In genomic region chr7:55986526-55987214, GRCm38 (mm10) we compare ENCODE assay signal across 8 mouse cellular contexts. TPM values are rescaled to one million over a fixed set of nuclear protein-coding genes. Genes with fewer than 3 reads are reported as not detected.
DNase-seq lines count a peak whose midpoint lies in the region; ATAC-seq and TF ChIP-seq lines count a peak whose summit lies in the region.

No protein-coding gene starts in this region.

- WGBS in forebrain, embryonic 16.5 days = 38% methylated on average over 13 of the region's 13 CpGs
- 38% methylated on average over 13 of the region's 13 CpGs for WGBS in lung, embryonic 14.5 days
- 25% methylated on average over 13 of the region's 13 CpGs for WGBS in olfactory bulb, adult 2 months

- TF ChIP-seq CTCF in lung, embryonic 14.5 days (IDR thresholded peaks at IDR 0.05; ENCODE audit: low read depth) = peak; percentile 73
- TF ChIP-seq CTCF in olfactory bulb, adult 2 months (IDR thresholded peaks at IDR 0.05; ENCODE audit: insufficient read depth, low read depth, low read length) = peak; percentile 50

- no peaks in the 10 kb centered on the region for H3K9me3 ChIP-seq in forebrain, embryonic 16.5 days (ENCODE audit: control insufficient read depth, low read length)
- no peaks in the 10 kb centered on the region for H3K9me3 ChIP-seq in lung, embryonic 14.5 days (ENCODE audit: low read depth, low read length)

- H3K4me3 ChIP-seq in forebrain, embryonic 16.5 days (replicated peaks; ENCODE audit: low read length) = no peak overlapping the region
- H3K4me3 ChIP-seq in lung, embryonic 14.5 days (ENCODE audit: low read depth, low read length) = no peak overlapping the region
- H3K4me3 ChIP-seq in olfactory bulb, adult 2 months (ENCODE audit: insufficient read depth, low read depth, low read length) = no peak overlapping the region

- no peak for TF ChIP-seq POLR2A in olfactory bulb, adult 2 months (IDR thresholded peaks at IDR 0.05; ENCODE audit: insufficient read depth, low read depth, low read length)

- H3K36me3 ChIP-seq in forebrain, embryonic 16.5 days (ENCODE audit: control insufficient read depth, insufficient read depth) = no peaks in the 10 kb centered on the region
- H3K36me3 ChIP-seq in lung, embryonic 14.5 days (ENCODE audit: insufficient read depth) = no peaks in the 10 kb centered on the region

- peak; percentile 69 for DNase-seq in ES-CJ7 (ENCODE audit: low read depth, low spot score)
- DNase-seq in cerebellum, adult 11 months = peak; percentile 69
- DNase-seq in heart, postnatal 25 days (ENCODE audit: low spot score) = peak; percentile 24
- DNase-seq in layer of hippocampus, adult 18-20 months (ENCODE audit: low spot score in 2 of 2) = peak; percentile 60 to 92
- peak; percentile 81 for DNase-seq in lung, embryonic 14.5 days
- DNase-seq in thymus, postnatal 14 days = peak; percentile 79

- H3K4me2 ChIP-seq in forebrain, embryonic 16.5 days (ENCODE audit: low read length) = peak overlapping the region; percentile 22; the same call in 1 of the 2 replicates
- H3K4me2 ChIP-seq in lung, embryonic 14.5 days = peak overlapping the region; percentile 35; the same call in 1 of the 2 replicates

- no peak overlapping the region for H3K27ac ChIP-seq in forebrain, embryonic 16.5 days (ENCODE audit: low read length)
- H3K27ac ChIP-seq in lung, embryonic 14.5 days (ENCODE audit: low read depth) = no peak overlapping the region
- H3K27ac ChIP-seq in olfactory bulb, adult 2 months (ENCODE audit: insufficient read depth, low read depth, low read length) = no peak overlapping the region

- intact Hi-C loops in heart, postnatal 25 days (cut with DNase I) = loop anchor here (1.0 to 5.0 kb wide), 2 partner anchors 56 to 116 kb away; no protein-coding TSS in a partner anchor

- no peak overlapping the region for H3K9ac ChIP-seq in forebrain, embryonic 16.5 days (replicated peaks; ENCODE audit: low read depth, low read length)
- no peak overlapping the region for H3K9ac ChIP-seq in lung, embryonic 14.5 days

- peak; percentile 82 for ATAC-seq in forebrain, embryonic 16.5 days
- ATAC-seq in lung, embryonic 14.5 days (ENCODE audit: insufficient read depth) = peak; percentile 63

- no peaks in the 10 kb centered on the region for H3K4me1 ChIP-seq in forebrain, embryonic 16.5 days (replicated peaks; ENCODE audit: control insufficient read depth, insufficient read depth, low read length)
- H3K4me1 ChIP-seq in lung, embryonic 14.5 days (ENCODE audit: insufficient read depth) = no peaks in the 10 kb centered on the region
- H3K4me1 ChIP-seq in olfactory bulb, adult 2 months (ENCODE audit: control insufficient read depth, insufficient read depth, low read length) = no peaks in the 10 kb centered on the region

- H3K27me3 ChIP-seq in forebrain, embryonic 16.5 days (replicated peaks; ENCODE audit: control insufficient read depth, insufficient read depth, low read length) = no peaks in the 10 kb centered on the region
- no peaks in the 10 kb centered on the region for H3K27me3 ChIP-seq in lung, embryonic 14.5 days (ENCODE audit: insufficient read depth, low read length)

RNA-seq across cellular contexts. Expression of gene Nipa2, which starts 24.4 kb away (rescaled TPM):
- 33.2 and 39.3 TPM in 2 replicates for polyA plus RNA-seq in forebrain, embryonic 16.5 days (2015; fragmentation: Nextera tagmentation; extraction: Ambion mirVana)
- 10 to 100 TPM; 32.1 to 43.5 TPM for total RNA-seq in heart, postnatal 25 days (2021)
- total RNA-seq in layer of hippocampus, adult 18-20 months (2021) = 10 to 100 TPM; 41.7 to 44.4 TPM
- 55.8 and 57.8 TPM in 2 replicates for polyA plus RNA-seq in lung, embryonic 14.5 days (2014; fragmentation: Nextera tagmentation; extraction: Ambion mirVana)
- not detected in 2 replicates for polyA plus RNA-seq in olfactory bulb, adult 2 months (2012; ENCODE audit: insufficient read depth, insufficient read length, low replicate concordance, missing spikeins)

RNA-seq across cellular contexts. Expression of gene Nipa1, which starts 33.1 kb away (rescaled TPM):
- 25.0 and 25.3 TPM in 2 replicates for polyA plus RNA-seq in forebrain, embryonic 16.5 days (2015; fragmentation: Nextera tagmentation; extraction: Ambion mirVana)
- total RNA-seq in heart, postnatal 25 days (2021) = 1 to 10 TPM; 5.1 to 5.7 TPM
- 10 to 100 TPM; 57.1 to 59.4 TPM for total RNA-seq in layer of hippocampus, adult 18-20 months (2021)
- 5.1 and 6.7 TPM in 2 replicates for polyA plus RNA-seq in lung, embryonic 14.5 days (2014; fragmentation: Nextera tagmentation; extraction: Ambion mirVana)
- 95.7 TPM in 1 of 2 replicates, not detected in the other for polyA plus RNA-seq in olfactory bulb, adult 2 months (2012; ENCODE audit: insufficient read depth, insufficient read length, low replicate concordance, missing spikeins)

Comparison
In these comparisons a context has a peak if more than half of its experiments do, and no peak if none do; other contexts are left out.
1. DNase-seq: peak in every context shown above with its lines; median percentile 81 in lung, embryonic 14.5 days; 79 in thymus, postnatal 14 days; 76 in layer of hippocampus, adult 18-20 months; 69 in ES-CJ7; 69 in cerebellum, adult 11 months; 24 in heart, postnatal 25 days.
2. RNA of gene Nipa2, which starts 24.4 kb away (polyA plus RNA-seq): 55.8 to 57.8 TPM in lung, embryonic 14.5 days and 33.2 to 39.3 TPM in forebrain, embryonic 16.5 days; not detected in olfactory bulb, adult 2 months; every median in the first group is over 10 times any median in the second.